Mouse (Mus musculus) stomach, postnatal 0 days (tissue): Measurements from ENCODE around the gene Selenom.

Experiments
- CTCF ChIP-seq: IDR thresholded peaks from 2 replicates; pipeline ENCODE4 v1.5.1; 2016; ENCODE audit warnings: antibody characterized with exemption, low read depth, mild to moderate bottlenecking, moderate library complexity
- EP300 ChIP-seq: optimal IDR thresholded peaks from 2 replicates; pipeline ENCODE3; 2016; ENCODE audit warnings: antibody characterized with exemption

- TF ChIP-seq CTCF, result no peak
- no peak for TF ChIP-seq EP300
Observed at GRCm38 (mm10) chr11:3541932-3542331, 27.4 kb downstream of the Selenom start.
